Mouse (Mus musculus) forebrain, embryonic 10.5 days (tissue): ENCODE results near the gene Zfp768. TPM values are rescaled to one million over a fixed set of nuclear protein-coding genes. Genes with fewer than 3 reads are reported as not detected.
"Not testable (repeated sequence)": the region's sequence is repeated elsewhere in the genome, so short reads cannot be mapped to it uniquely, and the experiment has no call there.

ENCODE experiments used
- DNase-seq: peaks from one replicate; pipeline ENCODE4 v3.0.0-alpha.2; 2017; ENCODE audit warnings: low spot score; ENCODE audit errors: extremely low spot score
- H3K27ac ChIP-seq: fragments of 300-500 bp; sonication (generic); 2 replicates; pipeline ENCODE4 v1.5.1; 2016; ENCODE audit warnings: mild to moderate bottlenecking
- H3K27me3 ChIP-seq: fragments of 300-500 bp; sonication (generic); 2 replicates; pipeline ENCODE4 v1.6.1; 2016; ENCODE audit warnings: mild to moderate bottlenecking; ENCODE audit not compliant: poor library complexity, severe bottlenecking
- H3K36me3 ChIP-seq: fragments of 300-500 bp; sonication (generic); replicated peaks from 2 replicates; pipeline ENCODE4 v1.6.1; 2016; ENCODE audit warnings: mild to moderate bottlenecking, moderate library complexity
- H3K4me1 ChIP-seq: fragments of 300-500 bp; sonication (generic); 2 replicates; pipeline ENCODE4 v1.6.1; 2016
- H3K4me3 ChIP-seq: fragments of 300-500 bp; sonication (generic); 2 replicates; pipeline ENCODE4 v1.5.1; 2016; ENCODE audit warnings: mild to moderate bottlenecking, moderate library complexity
- H3K9me3 ChIP-seq: fragments of 300-500 bp; sonication (generic); 2 replicates; pipeline ENCODE4 v1.6.1; 2016; ENCODE audit warnings: mild to moderate bottlenecking, moderate library complexity
- WGBS: fragments of 180-500 bp; shearing (Covaris S2); methylation state at CpG from one replicate; pipeline ENCODE4 v1.1.7; 2016; 5-methylcytosine and 5-hydroxymethylcytosine counted together
- polyA plus RNA-seq: library from polyadenylated mRNA; unstranded; fragments of >200 nt; fragmentation: Nextera tagmentation; extraction: Ambion mirVana; gene quantifications from 2 replicates; pipeline ENCODE4 v1.2.1, GENCODE M21; 2016

The Zfp768 gene
- polyA plus RNA-seq, 1 experiment from 2014 or later = 17.6 TPM

DNA sequence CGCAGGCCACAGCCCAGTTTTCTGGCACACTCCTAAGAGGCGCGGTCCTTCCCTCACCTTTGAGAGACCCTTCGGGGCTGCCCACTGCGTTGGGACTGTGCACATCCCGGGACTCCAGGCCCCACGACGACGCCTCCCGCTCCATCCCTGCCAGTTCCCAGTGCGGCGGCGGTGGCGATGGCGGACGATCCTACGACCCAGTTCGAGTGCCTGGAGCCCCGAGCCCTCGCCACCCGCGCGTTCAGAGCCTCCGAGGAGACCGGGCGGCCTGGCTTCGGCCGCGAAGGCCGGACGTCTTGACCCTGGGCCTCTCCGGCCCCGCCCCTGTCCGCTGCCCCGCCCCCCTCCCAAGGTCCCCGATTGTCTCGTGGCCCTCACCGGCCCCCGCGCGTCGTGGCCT lies 297 bp downstream of the Zfp768 start:
- Histone ChIP-seq H3K27me3 (no peaks in the 10 kb centered on the region), H3K27ac (peak overlapping the region; percentile 98), H3K36me3 (peaks cover 36% of the 10 kb centered on the region), H3K9me3 (no peaks in the 10 kb centered on the region), H3K4me1 (peaks cover 40% of the 10 kb centered on the region), H3K4me3 (peak overlapping the region; percentile 95)
- DNase-seq = no peak
- WGBS = under 1% methylated on average over 42 of the region's 42 CpGs

DNA sequence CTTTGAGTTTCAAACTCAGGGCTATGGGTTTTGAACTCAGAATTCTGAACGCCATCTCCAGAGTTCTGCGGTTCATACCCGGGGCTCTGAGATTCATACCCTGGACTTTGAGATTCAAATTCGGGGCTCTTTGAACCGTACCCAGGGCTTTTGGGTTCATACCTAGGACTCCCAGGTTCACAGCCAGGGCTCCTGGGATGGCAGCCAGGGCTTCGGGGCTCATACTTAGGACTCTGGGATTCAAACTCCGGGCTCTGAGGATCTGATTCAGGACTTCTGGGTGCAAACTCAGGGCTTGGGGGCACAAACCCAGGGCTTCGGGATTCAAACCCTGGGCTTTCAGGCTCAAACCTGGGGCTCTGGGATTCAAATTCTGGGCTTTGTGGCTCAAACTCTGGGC lies 1.0 kb downstream of the Zfp768 start:
- peaks cover 36% of the 10 kb centered on the region for H3K36me3 ChIP-seq
- peak overlapping the region; percentile 95 for H3K4me3 ChIP-seq
- peak overlapping the region; percentile 98 for H3K27ac ChIP-seq
- H3K9me3 ChIP-seq = no peaks in the 10 kb centered on the region
- DNase-seq = no peak
- 89% methylated on average over 8 of the region's 8 CpGs for WGBS
- no peaks in the 10 kb centered on the region for H3K27me3 ChIP-seq
- peaks cover 40% of the 10 kb centered on the region for H3K4me1 ChIP-seq

DNA sequence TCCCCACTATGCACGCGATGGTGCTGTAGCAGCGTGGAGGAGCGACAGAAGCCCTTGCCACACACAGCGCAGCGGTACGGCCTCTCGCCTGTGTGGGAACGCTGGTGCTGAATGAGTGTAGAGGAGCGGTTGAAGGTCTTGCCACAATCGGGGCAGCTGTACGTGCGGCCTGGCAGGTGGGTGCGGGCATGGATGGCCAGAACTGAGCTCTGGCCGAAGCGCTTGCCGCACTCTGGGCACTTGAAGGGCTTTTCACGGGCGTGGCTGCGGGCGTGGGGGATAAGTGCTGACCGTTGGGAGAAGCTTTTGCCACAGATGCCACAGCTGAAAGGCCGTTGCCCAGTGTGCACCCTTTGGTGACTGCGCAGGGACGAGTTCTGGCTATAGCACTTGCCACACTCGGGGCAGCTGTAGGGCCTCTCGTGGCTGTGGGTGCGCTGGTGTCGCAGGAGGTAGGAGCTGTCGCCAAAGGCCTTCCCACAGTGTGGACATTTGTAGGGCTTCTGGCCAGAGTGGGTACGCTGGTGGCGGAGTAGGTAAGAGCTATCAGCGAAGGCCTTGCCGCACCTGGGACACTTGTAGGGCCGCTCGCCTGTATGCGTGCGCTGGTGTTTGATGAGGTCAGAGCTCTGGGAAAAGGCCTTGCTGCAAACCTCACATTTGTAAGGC lies 1.9 kb downstream of the Zfp768 start:
- peaks cover 36% of the 10 kb centered on the region for H3K36me3 ChIP-seq
- 95% methylated on average over 38 of the region's 38 CpGs for WGBS
- no peak overlapping the region for H3K27ac ChIP-seq
- no peak for DNase-seq
- no peaks in the 10 kb centered on the region for H3K9me3 ChIP-seq
- H3K4me3 ChIP-seq = peak overlapping the region; percentile 12; the same call in 1 of the 2 replicates
- no peaks in the 10 kb centered on the region for H3K27me3 ChIP-seq
- peaks cover 40% of the 10 kb centered on the region for H3K4me1 ChIP-seq

DNA sequence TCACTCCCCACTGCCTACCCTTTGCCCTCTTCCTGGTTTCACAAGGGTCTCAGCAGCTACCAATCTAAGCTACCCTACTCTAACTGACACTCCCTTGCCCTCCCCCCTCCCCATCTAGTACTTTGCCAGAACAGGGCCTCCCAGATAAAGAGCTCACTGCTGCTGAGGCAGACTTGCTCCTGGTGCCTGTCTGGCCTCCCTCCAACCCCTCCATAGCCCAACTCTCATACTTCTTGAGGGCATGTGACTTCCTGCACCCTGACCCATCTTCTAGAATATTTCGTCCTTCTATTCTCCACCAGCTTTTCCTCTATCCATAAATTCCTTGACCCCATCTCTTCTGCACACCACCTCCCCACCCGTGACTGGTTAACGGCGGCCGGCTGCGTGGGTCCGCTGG lies 2.5 kb downstream of the Zfp768 start:
- DNase-seq = no peak
- H3K4me3 ChIP-seq = 0 out of 2 replicates have a peak overlapping the region, but pooled peaks have one; percentile 12
- 96% methylated on average over 7 of the region's 7 CpGs for WGBS
- H3K9me3 ChIP-seq = no peaks in the 10 kb centered on the region
- H3K4me1 ChIP-seq = peaks cover 40% of the 10 kb centered on the region
- peaks cover 36% of the 10 kb centered on the region for H3K36me3 ChIP-seq
- no peaks in the 10 kb centered on the region for H3K27me3 ChIP-seq
- no peak overlapping the region for H3K27ac ChIP-seq

- Histone ChIP-seq H3K36me3 (peaks cover 36% of the 10 kb centered on the region), H3K4me3 (no peak overlapping the region), H3K27ac (no peak overlapping the region), H3K9me3 (no peaks in the 10 kb centered on the region), H3K27me3 (no peaks in the 10 kb centered on the region), H3K4me1 (peaks cover 38% of the 10 kb centered on the region)
- no peak for DNase-seq
- WGBS = 77% methylated on average over 4 of the region's 4 CpGs
These were observed 3.1 kb downstream of the Zfp768 start for GRCm38 (mm10) chr7:127342332-127342731.

DNA sequence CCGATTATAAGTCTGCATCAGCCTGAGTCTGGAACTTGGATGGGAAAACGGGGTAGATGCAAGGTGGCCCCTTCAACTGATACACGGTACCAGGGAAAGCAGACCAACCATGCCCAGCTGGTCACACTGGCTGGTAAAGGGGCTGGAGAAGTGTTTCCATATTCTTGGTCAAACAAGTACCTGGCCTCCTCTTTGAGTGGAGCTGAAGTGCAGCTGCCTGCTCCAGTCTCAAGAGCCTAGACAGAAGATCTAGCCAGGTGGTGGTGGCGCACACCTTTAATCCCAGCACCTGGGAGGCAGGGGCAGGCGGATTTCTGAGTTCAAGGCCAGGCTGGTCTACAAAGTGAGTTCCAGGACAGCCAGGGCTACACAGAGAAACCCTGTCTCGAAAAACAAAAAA lies 3.5 kb downstream of the Zfp768 start:
- Histone ChIP-seq H3K36me3 (peaks cover 36% of the 10 kb centered on the region), H3K4me1 (peaks cover 33% of the 10 kb centered on the region)
- DNase-seq, H3K27me3 ChIP-seq, H3K4me3 ChIP-seq, H3K9me3 ChIP-seq, H3K27ac ChIP-seq: not testable (repeated sequence)
- 93% methylated on average over 6 of the region's 6 CpGs for WGBS

- Histone ChIP-seq H3K4me1 (peaks cover 28% of the 10 kb centered on the region), H3K4me3 (no peak overlapping the region), H3K27ac (no peak overlapping the region), H3K9me3 (no peaks in the 10 kb centered on the region), H3K27me3 (no peaks in the 10 kb centered on the region), H3K36me3 (peaks cover 36% of the 10 kb centered on the region)
- DNase-seq = no peak
- WGBS = 98% methylated on average over 8 of the region's 8 CpGs
These were observed 4.0 kb downstream of the Zfp768 start for GRCm38 (mm10) chr7:127341356-127341755.

- H3K36me3 ChIP-seq = peaks cover 20% of the 10 kb centered on the region
- no peak overlapping the region for H3K4me3 ChIP-seq
- H3K27me3 ChIP-seq = no peaks in the 10 kb centered on the region
- DNase-seq = no peak
- WGBS = 83% methylated on average over 4 of the region's 4 CpGs
- no peaks in the 10 kb centered on the region for H3K9me3 ChIP-seq
- H3K4me1 ChIP-seq = no peaks in the 10 kb centered on the region
- no peak overlapping the region for H3K27ac ChIP-seq
These were observed 7.8 kb downstream of the Zfp768 start for GRCm38 (mm10) chr7:127337636-127338035.

DNA sequence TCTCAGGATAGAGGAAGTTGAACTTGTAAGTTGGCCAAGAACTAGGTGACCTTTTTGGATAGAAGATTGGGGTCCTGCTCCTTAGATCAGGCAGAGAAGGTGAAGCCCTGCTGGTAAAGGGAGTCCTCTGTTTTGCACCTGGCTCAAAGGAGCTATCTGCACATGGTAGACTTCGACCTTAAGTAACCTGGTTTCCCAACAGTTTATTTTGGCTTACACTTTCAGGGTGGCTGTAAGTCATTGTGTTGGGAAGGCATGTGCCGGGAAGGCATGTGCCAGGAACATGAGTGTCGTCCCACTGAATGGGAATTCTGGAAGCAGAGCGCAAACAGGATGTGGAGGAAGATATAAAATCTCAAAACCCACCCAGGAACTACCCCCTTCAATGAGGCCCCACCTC lies 9.8 kb downstream of the Zfp768 start:
- WGBS = 86% methylated on average over 4 of the region's 4 CpGs
- no peak for DNase-seq

GRCm38 (mm10) chr7:127333240-127333639 lies 12.1 kb downstream of the Zfp768 start:
- no peaks in the 10 kb centered on the region for H3K4me1 ChIP-seq
- H3K4me3 ChIP-seq = no peak overlapping the region
- H3K9me3 ChIP-seq = no peaks in the 10 kb centered on the region
- no peaks in the 10 kb centered on the region for H3K27me3 ChIP-seq
- no peaks in the 10 kb centered on the region for H3K36me3 ChIP-seq
- 88% methylated on average over 6 of the region's 6 CpGs for WGBS
- H3K27ac ChIP-seq = no peak overlapping the region
- DNase-seq = no peak

More for the DNA sequence above, 9.8 kb downstream of the Zfp768 start:
- no peaks in the 10 kb centered on the region for H3K9me3 ChIP-seq
- peaks cover 2% of the 10 kb centered on the region; the same call in 1 of the 2 replicates for H3K36me3 ChIP-seq
- H3K27ac ChIP-seq = no peak overlapping the region
- H3K4me3 ChIP-seq = no peak overlapping the region
- H3K27me3 ChIP-seq = no peaks in the 10 kb centered on the region
- no peaks in the 10 kb centered on the region for H3K4me1 ChIP-seq

DNA sequence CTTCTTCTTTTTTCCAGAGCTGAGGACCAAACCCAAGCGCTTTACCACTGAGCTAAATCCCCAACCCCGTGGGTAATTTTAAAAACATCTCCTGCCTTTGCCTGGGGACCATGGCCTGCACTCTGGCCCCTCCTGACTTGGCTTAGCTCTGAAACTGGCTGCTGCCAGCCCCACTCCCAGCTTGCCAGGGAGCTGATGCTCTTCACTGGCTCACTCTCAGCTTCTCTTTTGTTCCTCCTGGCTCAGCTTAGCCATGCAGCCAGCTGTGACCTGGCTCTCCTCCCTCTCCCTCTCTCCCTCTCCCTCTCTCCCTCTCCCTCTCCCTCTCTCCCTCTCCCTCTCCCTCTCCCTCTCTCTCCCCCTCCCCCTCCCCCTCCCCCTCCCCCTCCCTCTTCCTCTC lies 18.7 kb downstream of the Zfp768 start:
- Histone ChIP-seq H3K27ac (peak overlapping the region; percentile 62; the same call in 1 of the 2 replicates), H3K4me1 (peaks cover 6% of the 10 kb centered on the region), H3K36me3 (no peaks in the 10 kb centered on the region), H3K9me3 (no peaks in the 10 kb centered on the region), H3K4me3 (no peak overlapping the region), H3K27me3 (no peaks in the 10 kb centered on the region)
- 54% methylated on average over 2 of the region's 2 CpGs for WGBS
- no peak for DNase-seq

GRCm38 (mm10) chr7:127325550-127325949 lies 19.8 kb downstream of the Zfp768 start:
- Histone ChIP-seq H3K36me3 (no peaks in the 10 kb centered on the region), H3K27me3 (no peaks in the 10 kb centered on the region), H3K27ac (no peak overlapping the region), H3K4me1 (peaks cover 6% of the 10 kb centered on the region), H3K4me3 (no peak overlapping the region), H3K9me3 (no peaks in the 10 kb centered on the region)
- DNase-seq = no peak
- WGBS = 85% methylated on average over 8 of the region's 8 CpGs

GRCm38 (mm10) chr7:127324944-127325343 lies 20.4 kb downstream of the Zfp768 start:
- Histone ChIP-seq H3K27me3 (no peaks in the 10 kb centered on the region), H3K9me3 (no peaks in the 10 kb centered on the region), H3K36me3 (no peaks in the 10 kb centered on the region), H3K4me3 (no peak overlapping the region), H3K27ac (no peak overlapping the region), H3K4me1 (peaks cover 6% of the 10 kb centered on the region)
- WGBS = 92% methylated on average over 7 of the region's 7 CpGs
- DNase-seq = no peak
